Mouse (Mus musculus) liver (tissue): ENCODE results near the gene 1700023F06Rik.
A peak's percentile ranks its signal among the peaks of the same experiment; 100 is the strongest.

Experiments used
- DNase-seq: peaks from one replicate; pipeline ENCODE4 v3.0.0-alpha.2; 2020; ENCODE audit warnings: mixed read lengths

The 1700023F06Rik gene

GRCm38 (mm10) chr11:103181349-103181748 is 27.0 kb downstream of the 1700023F06Rik start:
- no peak for DNase-seq

DNA sequence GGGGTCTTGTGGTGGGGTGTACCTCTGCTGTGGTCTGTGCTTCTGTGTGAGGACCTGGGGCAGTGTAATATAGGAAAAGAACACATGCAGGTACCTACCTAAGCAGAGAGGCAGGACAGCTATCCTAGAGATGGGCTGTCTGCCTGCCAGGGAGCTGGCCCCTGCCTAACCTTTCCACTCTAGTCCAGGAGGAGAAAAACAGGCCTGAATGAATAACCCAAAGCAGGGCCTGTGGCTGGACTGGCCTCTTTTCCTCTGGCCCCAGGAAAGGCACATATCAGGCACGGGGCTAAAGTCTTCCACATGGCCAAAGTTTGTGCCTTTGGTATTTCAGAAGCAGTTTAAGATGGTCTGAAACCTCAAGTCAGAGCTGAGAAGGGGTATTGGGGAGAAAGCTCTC is 27.9 kb downstream of the 1700023F06Rik start:
- DNase-seq, result no peak

DNA sequence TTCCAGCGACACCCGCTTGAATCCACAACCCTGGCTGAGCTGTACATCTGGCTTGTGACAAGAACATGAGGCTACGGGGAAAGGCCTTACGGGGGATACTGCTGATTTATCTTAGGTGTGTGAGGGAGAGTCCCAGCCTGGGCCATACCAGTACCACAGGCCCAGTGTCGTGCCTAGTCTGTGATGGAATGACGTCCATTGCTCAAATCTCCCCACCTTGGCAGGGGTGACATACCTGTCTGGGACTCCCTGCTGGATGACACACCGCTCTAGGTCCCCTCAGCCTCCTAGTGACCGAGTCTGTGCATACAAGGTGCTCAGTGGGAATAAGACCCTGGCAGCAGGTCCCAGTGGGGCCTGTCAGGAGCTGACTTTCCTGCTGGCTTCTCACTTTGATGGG is 29.6 kb downstream of the 1700023F06Rik start:
- no peak for DNase-seq

DNA sequence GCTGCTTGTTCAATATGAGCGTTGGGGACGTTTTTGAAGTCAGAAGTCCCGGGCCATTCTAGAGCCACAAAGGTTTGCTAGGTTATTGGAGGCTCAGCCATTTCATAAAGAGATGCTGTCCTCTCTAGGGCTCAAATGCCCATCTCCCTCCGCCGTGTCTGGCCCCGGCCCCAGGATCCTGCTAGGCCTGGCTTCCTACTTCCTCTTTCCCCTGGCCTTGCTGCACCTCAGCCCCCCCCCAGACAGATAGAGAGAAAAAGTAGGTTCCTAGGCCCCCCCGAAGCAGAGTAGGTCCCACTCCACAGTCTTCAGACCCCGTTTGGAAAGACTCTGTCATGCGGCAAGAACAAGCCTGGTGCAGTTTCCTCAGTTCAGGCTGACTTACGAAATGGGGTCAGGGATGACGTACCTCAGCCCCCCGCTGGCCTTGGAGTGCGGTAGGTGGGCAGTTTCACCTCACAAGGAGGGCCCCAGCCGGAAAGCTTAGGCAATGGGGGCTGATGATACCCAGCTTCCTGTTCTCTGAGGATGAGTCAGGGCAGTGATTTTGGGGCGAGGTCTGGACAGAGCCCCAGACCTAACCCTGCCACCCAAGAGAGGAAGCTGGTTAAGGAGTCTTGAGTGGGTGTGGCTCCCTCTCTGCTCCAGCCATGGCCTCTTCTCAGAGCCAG is 30.4 kb downstream of the 1700023F06Rik start:
- no peak for DNase-seq

- DNase-seq, result no peak
Measured at GRCm38 (mm10) chr11:103177216-103177615, 31.1 kb downstream of the 1700023F06Rik start.

DNA sequence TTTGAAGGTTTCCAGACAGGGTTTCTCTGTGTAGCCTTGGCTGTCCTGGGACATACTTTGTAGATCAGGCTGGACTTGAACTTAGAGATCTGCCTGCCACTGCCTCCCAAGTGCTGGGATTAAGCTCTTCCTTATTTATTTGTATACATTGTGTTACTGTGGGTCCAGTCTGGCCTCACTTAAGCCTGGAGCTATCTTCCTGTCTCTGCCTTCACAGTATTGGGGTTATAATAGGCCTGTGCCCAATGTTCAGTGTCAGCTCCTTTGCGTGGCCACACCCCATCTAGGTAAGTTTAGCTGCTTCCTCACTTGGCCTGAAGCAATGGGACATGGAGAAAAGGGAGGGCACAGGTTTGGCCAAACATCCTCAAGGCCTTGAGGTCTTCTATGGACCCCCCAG is 31.8 kb downstream of the 1700023F06Rik start:
- no peak for DNase-seq

DNA sequence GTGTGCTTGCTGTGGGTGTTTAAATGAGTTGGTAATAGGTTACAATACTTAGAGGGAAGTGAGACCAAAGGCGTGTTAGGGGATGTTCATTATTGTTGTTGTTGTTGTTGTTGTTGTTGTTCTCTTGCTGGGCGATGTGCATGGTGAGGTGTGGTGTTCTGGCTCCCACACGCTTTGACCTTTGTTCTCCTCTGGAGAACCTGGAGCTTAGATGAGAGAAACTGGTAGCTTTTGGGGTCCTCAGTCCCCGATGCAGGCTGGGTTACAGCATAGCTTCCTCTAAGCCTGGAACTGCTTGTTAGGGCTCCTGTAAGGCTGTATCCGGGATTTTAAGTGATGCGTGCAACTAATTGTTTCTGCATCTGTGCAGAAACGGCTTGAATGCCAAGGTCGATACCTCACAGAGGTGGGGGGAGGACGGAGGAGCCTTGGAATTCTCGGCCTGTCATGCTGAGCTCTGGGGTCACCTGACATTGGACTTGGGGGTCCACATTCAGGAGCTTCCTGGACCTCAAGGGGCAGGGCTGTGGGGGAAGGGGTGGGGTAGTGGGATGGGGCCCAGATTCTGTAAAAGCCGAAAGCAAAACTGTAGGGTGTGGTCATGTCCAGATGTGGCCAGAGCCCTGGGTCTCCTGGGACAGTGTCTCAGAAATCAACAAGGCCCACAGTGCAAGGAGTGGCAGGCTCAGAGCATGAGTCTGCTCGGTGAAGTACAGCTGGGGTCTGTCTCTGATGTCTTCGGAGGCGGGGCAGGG is 32.5 kb downstream of the 1700023F06Rik start:
- no peak for DNase-seq

DNA sequence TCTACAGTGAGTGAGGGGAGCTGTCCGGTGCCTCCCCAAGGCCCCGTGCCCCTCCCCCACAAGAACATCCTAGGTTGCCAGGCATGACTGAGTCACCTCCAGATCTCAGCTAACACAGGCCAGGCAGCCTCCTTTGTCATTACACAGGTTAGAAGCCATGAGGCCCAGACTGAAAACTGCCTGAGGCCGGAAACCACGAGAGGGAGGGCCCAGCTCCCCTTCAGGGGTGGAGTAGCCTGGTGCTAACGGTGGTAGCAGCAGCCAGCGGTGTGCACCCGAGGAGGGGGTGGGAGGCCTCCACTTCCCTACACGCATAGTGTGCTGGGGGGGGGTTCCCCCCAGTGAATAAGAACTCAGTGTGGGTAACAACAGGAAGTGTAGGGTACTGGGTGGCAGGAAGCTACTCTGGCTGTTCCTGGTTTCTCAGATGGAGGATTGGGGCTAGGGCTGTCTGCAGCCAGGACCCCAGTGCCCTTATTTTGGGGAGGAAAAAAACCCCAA is 33.4 kb downstream of the 1700023F06Rik start:
- DNase-seq, result peak; percentile 70

DNA sequence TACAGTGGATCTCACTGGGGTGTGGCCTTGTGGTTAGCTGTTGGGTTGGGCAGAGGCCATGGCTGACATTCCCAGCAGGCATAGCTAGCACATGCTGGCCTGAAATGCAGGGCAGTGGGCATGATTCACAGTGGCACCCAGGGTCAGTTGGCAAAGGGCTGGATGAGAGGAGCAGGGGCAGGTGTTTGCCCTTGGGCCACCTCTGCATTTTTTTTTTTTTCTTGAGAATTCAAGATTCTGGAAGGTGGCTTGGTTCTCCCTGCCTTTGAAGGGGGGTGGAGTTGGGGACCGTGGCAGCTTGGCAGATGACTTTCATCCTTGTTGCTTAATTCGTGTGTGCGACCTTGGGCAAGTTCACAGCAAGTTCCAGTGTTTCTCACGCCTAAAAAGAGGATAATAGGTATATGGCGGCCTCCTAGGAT is 33.9 kb downstream of the 1700023F06Rik start:
- DNase-seq, result no peak

- DNase-seq, result no peak
Measured at GRCm38 (mm10) chr11:103173771-103174344, 34.5 kb downstream of the 1700023F06Rik start.

DNA sequence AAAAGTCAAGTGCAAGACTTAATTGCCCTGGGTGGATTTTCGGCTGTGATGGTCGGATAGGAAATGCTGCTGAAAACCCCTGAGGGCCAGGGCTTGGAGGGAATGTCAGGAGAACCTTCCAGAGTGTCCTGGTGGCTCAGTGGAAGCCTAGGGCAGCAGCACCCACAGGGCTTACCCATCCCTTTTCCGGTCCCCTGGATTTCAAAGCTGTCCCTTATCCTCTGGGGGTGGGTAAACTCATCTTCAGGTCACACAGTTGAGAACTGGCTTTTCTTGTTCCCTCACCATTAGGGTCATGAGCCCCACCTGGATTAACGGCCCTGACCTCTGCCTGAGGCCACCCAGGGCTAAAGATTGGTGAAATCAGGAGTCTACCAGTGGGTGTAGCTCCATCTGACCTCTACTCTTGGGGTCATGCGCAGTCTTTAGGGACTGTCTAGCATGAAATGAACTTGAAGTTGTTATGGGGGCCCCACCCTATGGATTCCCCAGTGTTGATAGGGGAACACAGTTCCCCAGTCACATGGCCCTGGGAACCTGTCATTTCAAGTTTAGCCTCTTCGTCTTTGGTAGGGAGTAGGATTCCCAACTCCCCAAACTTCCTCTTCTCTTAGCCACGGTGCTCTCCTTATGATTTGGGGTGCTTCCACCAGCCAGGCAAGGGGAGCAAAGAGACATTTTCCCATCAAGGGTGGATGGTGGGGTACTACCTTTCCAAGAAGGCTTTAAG is 35.2 kb downstream of the 1700023F06Rik start:
- DNase-seq, result no peak

DNA sequence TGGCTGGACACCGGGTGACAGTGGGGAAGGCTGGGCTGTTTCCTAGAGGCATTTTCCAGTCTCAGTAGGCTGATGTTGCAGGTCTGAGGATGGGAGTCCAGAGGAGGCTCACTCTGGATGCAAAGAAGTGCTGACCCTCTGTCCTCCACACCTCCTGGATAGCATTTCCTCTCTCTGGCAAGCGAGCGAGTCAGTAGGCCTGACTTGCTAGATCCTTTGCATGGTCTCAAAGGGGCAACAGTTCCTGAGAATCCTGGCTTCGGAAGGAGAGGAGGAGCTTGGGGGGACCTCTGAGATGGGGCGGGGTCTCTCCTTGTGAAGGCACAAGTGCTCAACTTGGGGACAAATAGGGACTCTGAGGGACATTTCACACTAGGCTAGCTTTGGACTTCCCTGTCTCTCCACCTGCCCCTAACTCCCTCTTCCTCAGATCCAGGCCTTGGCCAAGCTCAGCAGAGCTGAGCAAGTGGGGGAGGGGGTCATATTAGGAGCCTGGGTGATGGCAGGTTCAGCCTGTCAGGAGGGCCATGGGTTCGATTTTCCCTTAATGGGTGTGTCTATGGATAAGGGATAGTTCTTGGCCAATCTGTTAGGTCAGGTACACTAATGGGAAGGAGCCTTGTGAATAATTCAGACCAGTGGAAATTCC is 35.8 kb downstream of the 1700023F06Rik start:
- no peak for DNase-seq

DNA sequence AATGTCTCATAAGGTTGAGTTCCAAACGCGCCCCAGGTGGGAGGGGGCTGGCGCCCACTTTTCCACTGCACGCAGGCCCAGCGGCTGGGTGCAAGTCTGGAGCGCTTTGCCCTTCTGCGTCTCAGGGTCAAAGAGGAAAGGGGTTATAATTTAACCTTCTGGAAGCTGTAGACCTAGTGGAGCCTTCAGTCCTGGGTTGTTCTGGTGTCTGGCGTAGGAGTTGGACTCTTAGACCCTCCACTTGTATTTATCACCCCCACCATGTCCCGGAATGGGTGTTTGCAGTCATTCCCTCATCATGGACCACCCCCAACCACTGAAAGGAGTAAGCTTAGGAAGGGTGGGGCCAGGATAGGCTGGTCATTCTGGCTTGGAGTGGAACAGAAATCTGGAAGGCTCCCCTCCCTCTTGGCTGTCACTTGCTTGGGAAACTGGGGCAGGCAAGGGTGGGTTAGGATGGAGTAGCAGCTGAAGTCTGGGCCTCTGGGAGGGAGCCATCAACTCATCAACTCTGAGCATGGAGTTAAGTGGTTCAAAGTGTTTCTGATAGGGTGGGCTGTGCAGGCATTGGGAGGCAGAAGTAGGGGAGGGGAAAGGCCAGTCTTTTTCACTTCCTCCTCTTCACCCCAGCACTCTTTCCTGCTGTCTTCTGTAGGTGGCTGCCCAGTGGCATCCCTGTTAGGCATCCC is 36.5 kb downstream of the 1700023F06Rik start:
- no peak for DNase-seq

GRCm38 (mm10) chr11:103171286-103171620 is 37.1 kb downstream of the 1700023F06Rik start:
- no peak for DNase-seq

DNA sequence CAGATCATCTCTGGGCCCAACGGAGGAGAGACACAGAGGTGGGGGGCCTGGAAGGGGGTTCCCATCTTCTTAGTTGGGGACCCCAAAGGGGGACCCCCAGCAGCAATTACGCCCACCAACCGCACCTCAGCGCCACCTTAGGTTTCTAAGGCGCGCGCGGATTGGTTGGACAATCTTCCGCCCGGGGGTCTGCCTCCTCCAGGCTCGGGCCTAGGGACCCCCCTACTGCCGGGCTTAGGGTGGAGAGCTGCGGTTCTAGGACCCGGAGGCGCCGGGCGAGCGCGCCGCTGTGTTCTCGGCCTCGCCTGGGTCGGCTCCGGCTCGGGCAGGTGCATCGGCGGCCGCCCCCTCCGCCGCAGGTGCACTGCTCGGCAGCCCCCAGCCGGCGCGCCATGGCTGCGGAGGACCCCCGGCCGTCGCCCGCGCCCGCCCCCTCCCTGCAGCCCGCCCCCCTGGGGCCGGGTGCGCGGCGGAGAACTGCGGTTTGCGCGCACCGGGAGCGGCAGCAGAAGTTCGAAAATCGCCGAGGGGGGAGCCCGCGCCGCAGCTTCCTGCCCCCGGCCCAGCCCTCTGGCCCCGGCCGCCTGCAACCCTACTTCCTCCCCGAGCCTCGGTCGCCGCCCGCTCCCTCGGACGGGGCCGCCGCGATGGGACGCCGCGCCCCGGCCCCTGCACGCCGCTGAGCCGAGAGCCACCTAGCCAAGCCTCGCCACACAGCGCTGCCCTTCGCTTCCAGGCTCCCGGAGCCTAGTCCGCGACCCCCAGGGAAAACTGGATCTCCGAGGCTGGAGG is 37.7 kb downstream of the 1700023F06Rik start, which contains the start of gene Fmnl1:
Gene Fmnl1 (plus strand): TSS at position 614 of the 792 bp plus-strand sequence.
- no peak for DNase-seq

- DNase-seq, result no peak
Measured at GRCm38 (mm10) chr11:103170111-103170493, 38.3 kb downstream of the 1700023F06Rik start.

DNA sequence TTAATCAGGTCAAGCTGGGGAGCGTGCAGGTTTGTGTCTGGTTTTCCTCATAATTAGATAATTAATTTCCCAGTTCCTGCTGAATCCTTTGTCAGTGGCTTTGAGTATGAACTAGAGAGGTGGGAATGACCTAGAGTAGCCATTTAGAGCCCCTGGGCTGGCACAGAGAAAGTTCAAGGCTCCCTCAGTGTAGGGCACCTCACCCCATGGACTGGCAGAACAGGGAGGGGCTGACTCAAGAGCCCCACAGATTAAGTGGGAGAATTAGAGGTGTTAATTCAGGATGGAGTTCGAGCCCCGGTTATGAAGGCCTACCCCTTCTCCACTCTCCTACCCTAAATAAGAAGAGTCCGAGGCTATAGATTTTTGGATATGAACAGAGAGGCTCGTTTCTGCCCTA is 38.7 kb downstream of the 1700023F06Rik start:
- no peak for DNase-seq

- DNase-seq, result peak; percentile 59
Measured at GRCm38 (mm10) chr11:103168690-103169390, 39.5 kb downstream of the 1700023F06Rik start.

DNA sequence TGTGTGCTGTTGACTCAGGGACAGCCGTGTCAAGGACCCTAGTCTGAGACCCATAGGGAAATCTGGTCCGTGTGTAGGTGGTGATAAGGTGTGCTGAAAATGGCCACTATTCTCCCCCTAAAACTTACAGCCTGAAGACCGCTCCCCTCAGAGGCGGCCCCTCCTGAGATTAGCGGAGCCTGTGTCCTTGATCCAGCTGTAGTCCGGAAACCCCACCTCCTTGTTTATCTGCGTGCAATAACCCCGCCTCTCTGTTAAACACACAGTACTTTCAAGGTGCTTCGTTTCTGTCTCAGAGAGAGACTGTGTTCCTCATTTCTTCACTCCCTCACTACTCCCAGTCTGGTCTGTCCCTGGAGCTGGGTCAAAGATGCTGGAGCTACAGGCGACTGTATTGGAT is 44.0 kb downstream of the 1700023F06Rik start:
- peak; percentile 26 for DNase-seq

GRCm38 (mm10) chr11:103162132-103162531 is 46.2 kb downstream of the 1700023F06Rik start:
- peak; percentile 66 for DNase-seq
